Mouse (Mus musculus) urinary bladder, postnatal 25 days (tissue): ENCODE results near the gene Arl15.
"Not testable (repeated sequence)": the region's sequence is repeated elsewhere in the genome, so short reads cannot be mapped to it uniquely, and the experiment has no call there.

Experiments
- DNase-seq: peaks from one replicate; pipeline ENCODE4 v3.0.0; 2022; ENCODE audit warnings: low spot score

The Arl15 gene

DNA sequence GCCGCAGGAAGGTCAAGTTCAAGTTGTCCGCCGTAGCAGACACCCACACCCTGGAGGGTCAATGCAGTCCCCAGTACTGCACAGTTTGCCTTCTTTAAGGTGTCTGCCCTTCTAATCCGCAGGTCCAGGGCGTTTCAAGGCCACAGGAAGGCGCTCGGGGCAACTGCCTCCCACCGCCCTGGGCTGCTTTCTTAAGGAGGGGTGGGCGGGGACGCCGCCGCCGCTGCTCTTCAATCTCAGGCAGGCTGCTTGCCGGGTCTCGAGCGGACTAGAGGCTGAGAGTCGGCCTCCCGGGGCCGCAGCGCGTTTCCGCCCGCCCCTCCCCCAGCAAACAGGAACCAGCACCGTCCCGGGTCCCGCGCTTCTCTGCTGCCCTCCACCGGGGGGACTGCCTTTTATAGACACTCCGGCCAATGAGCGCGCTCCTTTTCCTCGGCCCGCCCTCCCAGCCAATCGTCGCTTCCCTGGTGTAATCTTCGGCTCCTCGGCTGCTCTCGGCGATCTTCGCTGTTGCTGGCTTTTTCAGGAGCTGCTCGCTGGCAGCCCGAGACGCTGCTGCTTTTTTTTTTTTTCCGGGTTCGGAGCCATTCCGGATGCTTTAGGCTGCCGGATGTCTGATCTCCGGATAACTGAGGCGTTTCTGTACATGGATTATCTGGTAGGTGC, at the start of gene Arl15:
Gene Arl15 (plus strand): TSS at position 467 of the 666 bp plus-strand sequence.
- DNase-seq, result peak; percentile 97

DNA sequence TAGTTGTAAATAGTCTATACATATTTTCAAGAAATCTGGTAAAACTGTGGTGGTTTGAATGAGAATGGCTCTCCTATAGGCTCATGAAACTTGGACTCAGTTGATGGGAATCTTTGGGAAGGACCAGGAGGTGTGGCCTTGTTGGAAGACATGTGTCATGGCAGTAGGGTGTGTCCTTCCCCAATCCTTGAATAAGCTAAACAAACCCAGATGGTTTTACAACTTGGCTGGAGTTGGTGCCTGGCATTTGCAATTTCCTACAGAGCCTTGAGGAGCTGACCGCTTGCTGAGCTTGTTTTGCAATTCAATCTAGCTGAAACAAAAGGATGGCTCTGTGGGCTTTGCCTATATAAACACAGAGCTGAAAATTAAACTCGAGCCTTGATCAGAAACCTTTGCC, 49.0 kb upstream of the Arl15 start:
- no peak for DNase-seq

DNA sequence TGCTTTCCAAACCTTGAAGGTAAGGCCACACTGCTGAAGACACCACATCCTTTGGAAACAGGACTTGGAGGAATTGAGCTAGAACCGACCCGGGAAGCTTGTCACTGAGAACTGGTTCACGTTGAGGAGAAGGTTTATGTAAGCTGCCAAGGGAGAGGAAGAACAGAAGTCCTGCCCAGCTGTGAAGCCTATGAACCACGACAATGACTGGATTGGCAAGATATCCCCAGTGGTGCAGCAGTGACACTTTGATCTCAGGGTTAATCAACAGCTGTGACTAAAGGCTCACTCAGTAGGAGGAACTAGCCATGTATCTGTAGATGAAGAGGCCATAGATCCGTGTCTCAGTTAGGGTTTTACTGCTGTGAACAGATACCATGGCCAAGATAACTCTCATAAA, 43.5 kb upstream of the Arl15 start:
- DNase-seq, result no peak

DNA sequence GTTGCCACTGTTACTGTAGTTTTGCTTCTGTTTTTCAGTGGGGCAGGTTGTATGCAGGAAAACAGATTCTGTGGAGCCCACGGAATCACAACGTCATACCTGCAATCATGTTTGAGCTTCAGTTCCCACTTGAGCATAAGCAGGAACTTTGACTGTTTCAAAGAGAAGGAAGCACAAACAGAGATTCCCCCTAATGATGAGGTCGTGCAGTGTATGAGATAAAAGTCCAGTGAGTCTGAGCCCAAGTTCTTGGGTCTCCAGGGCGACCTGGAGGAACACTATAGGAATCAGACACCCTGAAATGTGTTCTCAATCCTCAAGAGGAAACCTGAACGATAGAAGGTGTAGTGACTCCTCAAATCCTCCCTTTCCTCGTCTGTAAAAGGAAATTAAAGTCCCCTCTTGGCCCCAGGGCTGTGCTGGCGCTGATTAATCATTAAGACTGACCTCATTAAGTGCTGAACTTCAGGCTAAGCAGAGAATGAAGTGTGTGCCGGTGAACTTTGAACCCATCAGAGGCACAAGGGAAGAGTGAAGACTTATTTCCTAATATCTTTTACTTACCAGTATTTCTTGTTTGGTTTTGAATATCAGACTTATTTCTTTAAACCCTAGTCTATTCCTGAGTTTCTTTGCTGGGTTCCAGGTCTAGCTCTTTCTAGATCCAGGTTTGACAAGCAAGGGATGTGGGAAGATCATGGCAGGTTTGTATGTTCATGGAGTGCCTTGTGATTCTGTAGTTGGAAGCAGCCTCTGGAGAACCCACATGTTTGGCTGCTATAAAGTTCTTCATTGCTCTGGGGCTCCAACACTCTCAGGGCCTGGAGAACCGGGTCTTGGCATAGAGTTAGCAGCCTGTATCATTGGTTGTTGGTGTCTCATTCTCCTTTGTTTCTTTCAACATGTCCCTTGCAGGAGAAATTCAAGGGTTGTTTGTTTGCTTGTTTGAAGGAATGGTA, 39.3 kb upstream of the Arl15 start:
- DNase-seq, result no peak

DNA sequence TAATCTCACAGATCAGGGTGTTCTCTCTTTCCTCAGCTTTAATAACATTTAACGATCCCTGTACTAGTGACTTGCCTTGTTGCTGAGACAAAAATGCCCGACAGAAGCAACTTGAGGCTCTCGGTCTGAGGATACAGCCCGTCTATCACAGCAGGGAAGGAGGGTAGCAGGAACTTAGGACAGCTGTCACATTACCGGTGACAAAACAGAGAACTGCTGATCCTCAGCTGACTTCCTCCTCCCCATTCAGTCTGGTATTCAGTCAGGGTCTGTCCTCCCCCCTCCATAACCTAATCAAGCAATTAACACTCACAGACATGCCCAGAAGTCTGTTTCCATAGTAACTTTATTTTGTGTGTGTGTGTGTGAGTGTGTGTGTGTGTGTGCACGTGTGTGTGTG, 38.5 kb upstream of the Arl15 start:
- DNase-seq, result no peak

DNA sequence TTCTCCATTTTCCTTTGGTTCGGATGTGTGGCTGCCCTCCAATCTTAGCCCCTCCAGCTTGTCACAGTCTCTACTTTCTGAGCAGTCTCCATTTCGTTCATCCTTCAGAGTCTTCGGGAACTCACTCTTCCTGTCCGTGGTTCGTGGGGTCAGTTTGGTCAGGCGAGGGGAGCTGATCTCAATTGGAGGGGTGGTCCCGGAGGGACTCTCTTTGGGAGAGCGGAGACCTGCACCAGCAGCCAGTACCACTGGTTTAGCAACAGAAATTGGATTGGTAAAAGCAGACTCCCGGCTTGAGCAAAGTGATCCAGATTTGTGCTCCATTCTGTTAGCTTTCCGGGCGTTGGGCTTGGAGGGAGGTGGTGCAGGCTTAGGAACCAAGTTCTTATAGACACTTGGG, 32.6 kb upstream of the Arl15 start:
- no peak for DNase-seq

DNA sequence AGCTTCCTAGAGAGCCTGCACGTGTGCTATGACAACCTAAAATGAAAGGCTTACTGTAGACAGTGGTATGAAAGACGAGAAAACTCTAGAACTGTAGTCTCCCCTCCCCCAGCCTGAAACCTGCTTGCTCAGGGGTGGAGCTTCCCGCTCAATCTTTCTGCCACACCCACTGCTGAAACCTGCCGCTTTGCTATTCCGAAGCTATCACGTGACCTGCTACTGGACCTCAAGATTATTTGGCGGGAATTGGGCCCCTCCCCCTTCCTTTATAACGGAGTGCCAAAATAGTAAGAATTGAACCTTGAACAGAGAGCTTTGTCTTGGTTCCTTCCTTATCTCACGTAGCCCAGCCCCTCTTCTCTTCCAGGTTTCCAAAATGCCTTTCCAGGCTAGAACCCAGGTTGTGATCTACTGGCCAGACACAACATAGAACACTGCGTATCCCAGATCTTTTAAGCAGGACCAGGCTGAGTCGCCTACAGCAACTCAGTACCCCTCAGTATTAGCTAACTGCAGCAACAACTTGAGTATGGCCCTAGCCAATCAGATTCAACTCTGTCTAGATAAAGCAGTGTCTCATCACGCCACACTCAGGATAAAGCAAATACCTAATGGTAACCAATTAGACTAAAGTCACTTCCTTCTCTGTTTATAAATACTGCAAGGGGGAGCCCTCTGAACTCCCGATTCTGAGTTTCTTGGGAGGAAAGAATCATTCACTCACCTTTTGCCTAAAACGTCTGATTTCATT, 31.4 kb upstream of the Arl15 start:
- DNase-seq, result no peak

DNA sequence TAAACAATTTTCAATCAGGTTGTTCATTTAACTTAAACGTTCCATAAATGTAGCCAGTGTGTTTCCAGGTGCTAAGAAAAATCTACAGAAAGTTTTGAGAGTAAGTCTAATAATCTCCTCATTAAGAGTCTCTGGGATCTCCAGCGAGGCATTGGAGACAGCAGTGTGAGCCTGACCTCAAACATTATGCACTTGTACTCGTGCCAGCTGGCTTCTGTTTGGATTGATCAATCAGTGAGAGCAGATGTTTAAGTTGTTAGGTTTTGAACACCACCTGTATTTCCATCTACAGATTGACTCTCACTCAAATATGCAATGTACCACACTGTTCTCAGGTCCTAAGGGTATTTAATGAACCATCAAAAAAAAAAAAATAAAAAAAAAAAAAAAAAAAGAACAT, 28.9 kb upstream of the Arl15 start:
- DNase-seq, result no peak

DNA sequence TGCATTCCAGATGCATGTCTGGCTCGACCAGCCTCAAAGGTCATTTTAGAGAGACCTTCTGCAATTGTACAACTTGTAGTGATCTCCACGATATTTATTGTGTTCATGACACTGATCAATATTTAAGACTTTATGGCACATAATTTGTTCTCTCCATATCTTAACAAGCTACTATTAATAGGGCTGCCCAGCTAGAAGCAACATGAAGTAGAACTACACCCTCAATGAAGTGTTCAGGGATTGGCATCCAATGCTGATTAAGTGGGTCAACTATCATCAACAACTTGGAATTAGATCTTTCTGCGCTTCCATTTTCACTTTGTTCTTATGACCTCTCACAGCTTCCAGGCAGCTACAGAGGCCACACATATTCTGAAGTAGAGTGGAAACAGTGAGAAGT, 24.5 kb upstream of the Arl15 start:
- no peak for DNase-seq

DNA sequence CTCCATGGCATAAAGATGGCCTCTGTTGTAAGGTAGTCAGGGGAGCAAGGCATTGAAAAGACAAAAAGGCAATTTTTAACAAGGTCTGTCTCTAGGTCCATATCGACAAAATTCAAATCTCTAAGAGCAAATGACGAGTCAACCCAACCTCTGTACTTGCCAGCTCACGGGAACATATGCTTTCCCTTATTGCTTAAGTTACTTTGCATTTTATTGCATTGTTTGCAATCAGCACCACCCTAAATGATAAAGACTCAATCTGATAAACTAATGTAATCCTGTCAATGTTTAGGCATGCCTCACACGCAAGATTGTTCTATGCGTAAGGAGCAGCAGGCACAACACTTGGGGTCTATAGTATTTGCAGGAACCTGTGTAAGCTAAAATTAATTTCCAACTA, 24.0 kb upstream of the Arl15 start:
- no peak for DNase-seq

DNA sequence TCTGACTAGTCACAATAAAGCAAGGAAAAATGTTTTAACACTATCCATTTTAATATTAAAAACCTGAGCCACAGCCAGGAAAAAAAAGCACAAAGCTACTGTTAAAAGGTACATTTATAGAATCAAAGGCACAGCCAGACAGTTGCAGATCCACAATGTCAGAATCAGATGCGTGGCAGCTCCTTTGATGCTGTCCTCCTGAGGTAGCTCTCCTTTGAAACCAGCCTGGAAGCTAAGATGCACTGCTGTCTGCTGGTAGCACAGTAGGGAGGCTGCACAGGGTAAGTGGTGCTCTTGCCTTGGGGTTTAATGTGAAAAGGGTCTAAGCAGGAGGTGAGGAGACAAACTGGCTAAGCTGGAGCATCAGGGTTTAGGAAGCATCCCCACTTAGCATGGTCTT, 23.0 kb upstream of the Arl15 start:
- no peak for DNase-seq

DNA sequence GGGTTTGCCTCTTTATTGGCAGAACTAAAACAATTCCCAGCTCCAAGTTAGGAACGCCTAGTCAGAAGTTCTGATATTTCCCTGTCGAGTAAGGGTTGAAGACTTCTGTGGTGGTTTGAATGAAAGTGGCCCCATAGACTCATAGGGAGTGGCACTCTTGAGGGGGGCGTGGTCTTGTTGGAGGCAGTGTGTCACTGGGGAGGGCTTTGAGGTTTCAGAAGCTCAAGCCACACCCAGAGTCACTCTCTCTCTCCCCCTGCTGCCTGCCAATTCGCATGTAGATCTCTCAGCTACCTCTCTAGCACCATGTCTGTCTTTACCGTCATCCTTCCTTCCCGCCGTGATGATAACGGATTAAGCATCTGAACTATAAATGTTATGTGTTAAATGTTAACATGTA, 19.5 kb upstream of the Arl15 start:
- no peak for DNase-seq

DNA sequence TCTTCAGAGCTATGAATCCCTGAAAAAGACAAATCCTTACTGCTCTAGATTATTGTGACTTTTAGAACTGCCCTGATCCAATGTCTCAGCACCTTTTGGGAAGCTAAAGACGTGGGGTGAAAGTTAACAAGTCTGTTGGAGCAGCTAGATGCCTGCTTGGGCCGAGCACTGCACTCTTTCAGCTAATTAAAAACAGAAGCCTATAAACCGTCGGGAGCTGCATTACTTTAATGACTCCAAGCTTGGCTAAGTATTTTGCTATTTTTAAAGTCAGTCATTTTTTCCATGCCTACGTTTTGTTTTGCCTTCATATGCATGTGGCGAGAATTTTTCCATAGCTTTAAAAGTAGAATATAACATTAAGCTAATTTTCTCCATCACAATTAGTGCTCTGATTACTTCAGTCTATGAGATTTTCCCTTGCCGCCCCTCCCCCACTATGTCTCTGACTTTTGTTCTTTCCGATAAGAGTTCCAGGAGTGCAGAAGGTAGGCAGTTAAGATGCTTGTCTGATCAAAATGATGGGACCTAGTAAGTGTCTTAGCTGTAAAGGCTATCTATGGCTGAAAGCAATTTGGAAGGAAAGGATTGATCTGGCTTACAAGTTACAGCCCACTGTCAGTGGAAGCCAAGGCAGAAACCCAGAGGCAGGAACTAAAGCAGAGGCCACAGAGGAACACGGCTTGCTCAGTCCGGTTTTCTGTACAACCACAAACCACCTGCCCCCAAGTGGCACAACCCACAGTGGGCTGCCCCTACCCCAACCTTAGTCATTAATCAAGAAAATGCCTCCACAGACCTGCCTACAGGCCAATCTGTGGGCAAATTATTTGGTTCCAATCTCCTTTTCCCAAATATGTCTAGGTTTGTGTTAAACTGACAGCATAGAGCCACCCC, 18.8 kb upstream of the Arl15 start:
- DNase-seq, result no peak

DNA sequence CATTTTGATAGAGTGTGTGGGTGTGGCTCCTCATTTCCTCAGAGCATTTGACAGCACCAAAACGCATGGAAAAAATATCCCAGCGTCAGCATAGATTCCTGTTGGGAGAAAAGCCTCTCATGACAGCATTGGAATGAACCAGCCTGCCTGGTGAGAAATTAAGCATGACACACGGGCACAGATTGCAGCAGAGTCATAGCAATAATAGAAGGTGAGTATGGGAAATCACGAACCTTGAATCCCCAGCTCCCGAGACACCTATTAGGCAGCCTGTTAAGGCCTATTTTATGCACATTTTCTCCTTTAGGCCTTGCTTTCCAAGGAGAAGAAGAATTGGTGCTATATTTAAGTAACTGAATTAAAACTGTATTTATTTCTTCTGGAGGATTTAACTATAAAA, 8.5 kb upstream of the Arl15 start:
- no peak for DNase-seq

DNA sequence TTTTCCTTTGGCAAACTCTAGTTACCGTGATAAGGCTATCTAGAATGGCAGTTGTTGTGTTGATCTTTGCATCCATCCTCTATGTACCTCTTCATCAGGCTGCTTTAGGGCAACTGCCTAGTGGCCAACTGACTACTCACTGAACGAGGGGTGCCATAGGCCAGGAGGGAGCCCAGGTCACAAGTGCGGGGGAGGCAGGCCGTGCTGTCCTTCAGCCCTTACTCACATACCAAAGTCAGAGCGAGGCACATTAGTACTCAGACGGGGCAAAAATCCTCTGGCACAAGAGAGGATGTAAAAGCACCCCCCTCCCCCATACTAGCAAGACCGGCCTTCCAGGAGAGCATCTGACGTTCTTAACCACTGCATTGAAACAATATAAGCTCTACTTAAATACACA, 7.2 kb upstream of the Arl15 start:
- no peak for DNase-seq

DNA sequence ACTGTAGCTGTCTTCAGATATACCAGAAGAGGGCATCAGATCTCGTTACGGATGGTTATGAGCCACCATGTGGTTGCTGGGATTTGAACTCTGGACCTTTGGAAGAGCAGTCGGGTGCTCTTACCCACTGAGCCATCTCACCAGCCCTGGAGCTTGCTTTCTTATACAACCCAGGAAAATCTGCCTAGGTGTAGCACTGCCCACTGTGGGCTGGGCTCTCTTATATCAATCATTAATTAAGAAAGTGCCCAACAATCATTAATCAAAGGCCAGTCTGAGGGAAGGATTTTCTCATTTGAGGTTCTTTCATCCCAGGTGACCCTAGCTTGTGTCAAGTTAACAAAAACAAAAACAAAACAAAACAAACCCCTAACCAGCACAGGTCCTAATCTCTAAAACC, 4.3 kb upstream of the Arl15 start:
- not testable (repeated sequence) for DNase-seq

DNA sequence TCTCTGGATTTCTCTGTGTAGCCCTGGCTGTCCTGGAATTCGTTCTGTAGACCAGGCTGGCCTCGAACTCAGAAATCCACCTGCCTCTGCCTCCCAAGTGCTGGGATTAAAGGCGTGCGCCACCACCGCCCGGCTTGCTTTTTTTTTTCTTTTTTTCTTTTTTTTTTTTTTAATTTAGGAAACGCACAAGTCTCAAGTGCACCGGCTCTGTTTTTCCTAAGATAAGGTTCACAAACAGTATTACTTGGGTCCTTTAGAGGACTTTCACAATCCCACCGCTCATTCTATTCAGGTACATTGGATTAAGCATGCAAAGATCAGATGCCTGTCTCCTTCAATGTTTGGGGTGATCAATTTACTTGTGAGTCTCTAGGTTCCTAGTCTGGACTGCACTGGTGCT, 668 bp upstream of the Arl15 start:
- DNase-seq, result no peak

DNA sequence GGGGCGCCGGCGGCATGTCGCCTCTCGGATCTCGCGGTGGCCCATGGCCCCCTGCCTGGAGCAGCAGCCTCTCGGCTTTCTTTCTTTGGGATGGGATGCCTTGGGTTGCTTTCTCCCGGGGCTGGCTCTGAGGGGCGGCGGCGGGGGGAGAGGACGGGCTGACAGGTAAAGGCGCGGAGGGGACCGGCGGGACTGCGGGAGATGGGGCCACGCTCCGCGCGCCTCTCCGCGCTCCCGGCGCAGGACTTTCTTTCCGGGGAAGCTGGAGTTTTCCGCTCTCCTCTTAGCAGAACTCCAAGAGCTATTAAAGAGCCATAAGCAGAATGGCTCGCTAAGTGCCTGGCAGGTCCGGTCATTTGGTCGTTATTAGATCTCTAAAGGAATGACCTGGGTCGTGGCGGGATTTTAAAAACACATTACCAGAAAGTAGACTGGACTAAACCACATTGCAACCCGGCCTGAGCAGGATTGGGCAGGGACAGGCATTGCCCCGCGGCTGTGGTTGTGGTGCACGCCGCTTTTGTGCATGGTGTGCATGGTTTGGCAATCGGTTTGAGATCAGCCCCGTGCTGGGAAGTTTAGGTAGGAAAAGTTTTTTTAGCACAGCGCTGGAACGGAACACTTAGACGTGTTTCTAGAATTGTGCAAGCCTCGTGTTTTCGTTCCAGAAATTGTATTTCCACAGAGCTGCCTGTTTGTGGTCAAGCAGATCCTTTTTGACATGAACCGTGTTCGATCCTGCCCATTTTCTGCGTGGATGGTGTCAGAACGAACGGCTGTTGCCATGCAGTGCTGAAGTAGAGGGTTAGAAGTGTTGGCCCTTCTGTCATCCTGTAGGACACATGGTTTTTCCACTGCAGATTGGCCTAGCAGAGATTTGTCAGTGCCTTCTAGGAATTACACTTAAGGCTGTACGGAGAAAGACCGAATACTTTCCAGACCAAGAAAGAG, 675 bp downstream of the Arl15 start:
- peak; percentile 31 for DNase-seq

DNA sequence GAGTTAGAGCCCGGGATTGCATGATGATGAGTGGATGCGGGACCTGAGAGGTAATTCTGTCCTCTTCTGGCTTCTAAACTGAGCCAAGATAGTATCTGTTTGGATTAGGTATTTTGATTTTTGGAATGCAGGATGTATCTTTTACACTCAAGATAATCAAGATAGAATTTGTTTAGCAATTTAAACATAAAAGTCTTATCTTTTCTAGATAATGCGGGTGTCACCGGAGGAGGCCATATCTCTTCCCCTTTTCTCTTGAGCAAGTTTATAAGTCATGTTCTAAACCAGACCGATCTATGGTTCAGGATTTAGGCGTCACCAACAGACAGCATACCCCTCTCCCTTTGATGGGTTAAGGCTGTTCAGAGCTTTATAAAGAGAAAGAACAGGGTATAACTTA, 3.1 kb downstream of the Arl15 start:
- no peak for DNase-seq

DNA sequence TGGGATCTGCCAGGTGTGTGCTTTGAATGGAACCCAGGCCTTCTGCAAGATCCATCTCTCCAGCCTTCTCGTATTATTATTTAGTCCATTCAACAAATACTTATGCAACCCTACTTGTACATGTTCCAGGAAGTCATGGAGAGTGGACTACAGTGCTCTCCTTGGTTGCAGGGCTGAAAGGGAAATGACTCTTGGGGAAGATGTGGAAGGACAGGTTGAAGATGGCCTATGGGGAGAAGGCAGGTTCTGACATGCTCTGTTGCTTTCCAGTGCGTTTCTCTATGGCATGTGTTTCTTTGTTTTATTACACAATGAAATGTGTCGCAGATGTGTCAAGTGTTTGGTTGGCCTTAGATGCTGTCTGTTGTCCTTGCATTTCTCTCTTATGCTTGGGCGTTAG, 5.1 kb downstream of the Arl15 start:
- DNase-seq, result no peak

DNA sequence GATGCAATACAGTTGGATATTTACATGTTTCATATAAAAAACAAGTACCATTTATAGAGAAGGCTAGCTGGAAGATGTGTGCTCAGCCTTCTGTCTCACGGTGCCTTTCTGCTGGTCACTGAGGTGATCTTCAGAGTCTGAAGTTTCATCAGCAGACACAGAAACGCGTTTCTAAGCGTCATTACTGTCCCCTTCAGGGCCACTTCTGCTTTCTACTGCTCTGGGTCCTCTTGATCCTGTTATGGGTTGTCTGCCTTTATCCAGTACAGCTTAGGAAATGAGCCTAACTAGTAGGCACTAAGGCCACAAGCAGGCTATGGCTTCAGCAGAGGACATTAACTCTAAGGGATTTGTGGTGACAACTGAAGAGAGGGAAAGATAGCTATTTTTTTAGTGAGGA, 5.9 kb downstream of the Arl15 start:
- no peak for DNase-seq
